Mouse (Mus musculus) liver, postnatal 0 days (tissue): ENCODE data around the gene Zbtb20. TPM values are rescaled to one million over a fixed set of nuclear protein-coding genes. Genes with fewer than 3 reads are reported as not detected.

Source experiments
- ATAC-seq: fragments of 200-750 bp; cut with Nextera tagmentation; 2 replicates; pipeline ENCODE4 v1.8.0; 2017; ENCODE audit warnings: mild to moderate bottlenecking, moderate library complexity
- DNase-seq: peaks from one replicate; pipeline ENCODE4 v3.0.0-alpha.2; 2016
- H3K27ac ChIP-seq: fragments of 300-500 bp; sonication (generic); 2 replicates; pipeline ENCODE4 v1.5.1; 2014; ENCODE audit warnings: antibody characterized with exemption, moderate library complexity, mild to moderate bottlenecking, low read depth
- H3K27me3 ChIP-seq: fragments of 300-500 bp; sonication (generic); 2 replicates; pipeline ENCODE4 v1.6.1; 2014; ENCODE audit warnings: low read length, control low read depth, mixed read lengths; ENCODE audit not compliant: insufficient read depth
- H3K36me3 ChIP-seq: fragments of 300-500 bp; sonication (generic); replicated peaks from 2 replicates; pipeline ENCODE4 v1.6.1; 2014; ENCODE audit warnings: mild to moderate bottlenecking, control low read depth, low read length, moderate library complexity, mixed read lengths; ENCODE audit not compliant: insufficient read depth
- H3K4me1 ChIP-seq: fragments of 300-500 bp; sonication (generic); 2 replicates; pipeline ENCODE4 v1.6.1; 2014; ENCODE audit warnings: antibody characterized with exemption, mild to moderate bottlenecking, control low read depth; ENCODE audit not compliant: insufficient read depth
- H3K4me2 ChIP-seq: fragments of 300-500 bp; sonication (generic); 2 replicates; pipeline ENCODE4 v1.6.1; 2014; ENCODE audit warnings: low read depth, mild to moderate bottlenecking, low read length, moderate library complexity, mixed read lengths
- H3K4me3 ChIP-seq: fragments of 300-500 bp; sonication (generic); 2 replicates; pipeline ENCODE4 v1.5.1; 2014; ENCODE audit warnings: low read depth, low read length
- H3K9ac ChIP-seq: fragments of 300-500 bp; sonication (generic); replicated peaks from 2 replicates; pipeline ENCODE4 v1.6.1; 2014; ENCODE audit warnings: mild to moderate bottlenecking, moderate library complexity
- H3K9me3 ChIP-seq: fragments of 300-500 bp; sonication (generic); 2 replicates; pipeline ENCODE4 v1.6.1; 2016; ENCODE audit warnings: mild to moderate bottlenecking, control low read depth, low read length, mixed read lengths
- CTCF ChIP-seq: sonication (generic); IDR thresholded peaks from 2 replicates; pipeline ENCODE4 v1.5.1; 2016; ENCODE audit warnings: antibody characterized with exemption, low read depth
- EP300 ChIP-seq: IDR thresholded peaks from 2 replicates; pipeline ENCODE4 v1.6.1; 2016; ENCODE audit warnings: antibody characterized with exemption, low read depth, mild to moderate bottlenecking
- WGBS: fragments of 180-500 bp; shearing (Covaris S2); extraction: QIAGEN DNeasy Blood & Tissue Kit; methylation state at CpG from one replicate; pipeline ENCODE4 v1.1.7; 2014; ENCODE audit not compliant: insufficient replicate concordance; 5-methylcytosine and 5-hydroxymethylcytosine counted together
- polyA plus RNA-seq: library from polyadenylated mRNA; unstranded; fragments of >200 nt; fragmentation: Nextera tagmentation; extraction: Ambion mirVana; gene quantifications from 2 replicates; pipeline ENCODE4 v1.2.1, GENCODE M21; 2015

Gene Zbtb20
- polyA plus RNA-seq, 1 experiment from 2014 or later: 9.2 TPM

DNA sequence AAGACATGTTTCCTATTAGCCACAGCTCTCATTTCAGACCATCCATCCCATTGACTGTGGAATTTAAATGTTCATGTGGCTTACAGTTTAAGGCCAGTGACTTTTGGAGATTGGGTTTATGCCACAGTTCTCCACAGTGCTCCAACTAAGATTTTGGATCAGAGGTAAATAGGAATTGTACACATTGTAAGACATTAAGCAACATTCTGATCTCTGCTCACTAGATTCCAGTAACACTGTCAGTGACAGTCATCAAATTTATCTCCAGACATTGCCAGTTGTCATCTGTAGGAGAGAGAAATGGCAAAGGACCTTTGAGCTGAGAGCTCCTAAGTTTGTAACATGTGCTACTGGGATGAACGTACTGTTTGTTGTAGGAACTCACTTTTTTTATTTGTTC is 452.5 kb downstream of the Zbtb20 start:
- TF ChIP-seq EP300 (no peak), CTCF (no peak)

DNA sequence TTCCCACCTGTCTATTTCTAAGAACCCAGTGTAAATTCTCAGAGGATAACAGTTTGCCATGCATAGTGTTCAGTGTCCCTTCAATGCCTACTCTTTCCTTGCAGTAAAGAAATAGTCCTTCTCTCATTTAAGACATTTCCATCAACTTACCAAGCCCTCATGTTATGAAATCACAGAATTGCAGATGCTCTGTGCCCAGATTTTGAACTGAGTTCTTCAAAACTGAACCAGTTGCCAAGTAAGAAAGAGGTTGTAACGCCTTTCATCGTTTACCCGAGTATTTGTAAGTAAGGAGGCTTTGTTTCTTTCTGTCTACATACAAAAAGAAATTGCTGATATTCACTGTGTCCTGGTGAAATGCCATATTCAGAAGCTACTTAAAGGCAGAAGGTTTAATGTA is 454.5 kb downstream of the Zbtb20 start:
- no peaks in the 10 kb centered on the region for H3K36me3 ChIP-seq
- H3K9ac ChIP-seq: no peak overlapping the region
- H3K4me2 ChIP-seq: no peak overlapping the region
- H3K27me3 ChIP-seq: no peaks in the 10 kb centered on the region
- no peak for DNase-seq
- H3K9me3 ChIP-seq: no peaks in the 10 kb centered on the region
- TF ChIP-seq EP300 (no peak), CTCF (no peak)
- H3K4me3 ChIP-seq: no peak overlapping the region
- ATAC-seq: no peak
- WGBS: 82% methylated on average over 3 of the region's 3 CpGs
- H3K4me1 ChIP-seq: peaks cover 2% of the 10 kb centered on the region; the same call in 1 of the 2 replicates
- H3K27ac ChIP-seq: no peak overlapping the region

More for the DNA sequence above, 452.5 kb downstream of the Zbtb20 start:
- no peaks in the 10 kb centered on the region for H3K4me1 ChIP-seq
- no peak for ATAC-seq
- H3K9me3 ChIP-seq: no peaks in the 10 kb centered on the region
- H3K4me2 ChIP-seq: no peak overlapping the region
- no peak overlapping the region for H3K4me3 ChIP-seq
- no peak for DNase-seq
- H3K27me3 ChIP-seq: no peaks in the 10 kb centered on the region
- no peak overlapping the region for H3K9ac ChIP-seq
- 74% methylated on average over 1 of the region's 1 CpGs for WGBS
- no peak overlapping the region for H3K27ac ChIP-seq
- H3K36me3 ChIP-seq: no peaks in the 10 kb centered on the region

DNA sequence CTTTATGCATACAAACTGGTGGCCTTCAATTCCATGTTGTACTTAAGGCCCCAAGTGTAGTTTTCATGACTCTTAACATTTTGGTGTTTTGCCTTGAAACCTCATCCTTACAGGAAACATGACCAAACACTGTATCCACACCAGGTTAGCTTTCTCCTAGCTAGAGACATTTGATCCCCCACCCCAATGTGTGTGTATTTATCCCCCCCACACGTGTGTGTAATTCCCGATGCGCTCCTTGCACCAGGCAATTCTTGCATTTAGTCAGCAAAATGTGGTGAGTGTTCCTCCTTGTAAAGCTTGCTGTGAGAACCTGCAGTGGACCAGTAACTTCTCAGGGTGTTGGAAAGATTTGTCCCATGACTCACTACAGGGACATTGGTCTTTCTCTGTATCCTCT is 455.8 kb downstream of the Zbtb20 start:
- no peak overlapping the region for H3K9ac ChIP-seq
- no peak for DNase-seq
- peaks cover 3% of the 10 kb centered on the region; the same call in 1 of the 2 replicates for H3K4me1 ChIP-seq
- no peaks in the 10 kb centered on the region for H3K27me3 ChIP-seq
- no peak overlapping the region for H3K4me2 ChIP-seq
- H3K27ac ChIP-seq: no peak overlapping the region
- TF ChIP-seq EP300 (no peak), CTCF (no peak)
- no peaks in the 10 kb centered on the region for H3K9me3 ChIP-seq
- 78% methylated on average over 3 of the region's 3 CpGs for WGBS
- no peak overlapping the region for H3K4me3 ChIP-seq
- ATAC-seq: no peak
- no peaks in the 10 kb centered on the region for H3K36me3 ChIP-seq

DNA sequence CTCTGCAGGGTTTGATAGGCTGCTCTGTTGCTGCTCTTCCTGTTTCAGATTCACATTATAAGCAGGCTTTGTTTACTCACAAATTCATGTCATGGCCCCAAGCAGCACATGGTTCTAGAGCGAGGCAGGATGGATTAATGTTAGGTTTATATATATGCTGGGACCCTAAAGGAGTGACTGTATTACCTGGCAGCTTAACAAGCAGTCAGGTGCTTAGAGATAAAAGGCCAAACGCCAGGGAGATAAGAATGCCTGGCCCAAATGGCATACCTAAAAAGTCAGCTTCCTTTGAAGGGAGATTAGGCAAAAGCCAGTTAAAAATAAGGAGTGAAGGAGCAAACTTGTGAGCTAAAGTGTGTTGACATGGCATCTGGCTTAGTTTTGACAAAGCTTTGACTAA is 457.1 kb downstream of the Zbtb20 start:
- WGBS: 59% methylated on average over 2 of the region's 2 CpGs
- H3K36me3 ChIP-seq: no peaks in the 10 kb centered on the region
- H3K4me3 ChIP-seq: no peak overlapping the region
- no peak for DNase-seq
- H3K27me3 ChIP-seq: no peaks in the 10 kb centered on the region
- no peaks in the 10 kb centered on the region for H3K9me3 ChIP-seq
- peaks cover 3% of the 10 kb centered on the region; the same call in 1 of the 2 replicates for H3K4me1 ChIP-seq
- no peak overlapping the region for H3K27ac ChIP-seq
- no peak for ATAC-seq
- H3K9ac ChIP-seq: no peak overlapping the region
- H3K4me2 ChIP-seq: no peak overlapping the region
- TF ChIP-seq CTCF: no peak
- TF ChIP-seq EP300: no peak

DNA sequence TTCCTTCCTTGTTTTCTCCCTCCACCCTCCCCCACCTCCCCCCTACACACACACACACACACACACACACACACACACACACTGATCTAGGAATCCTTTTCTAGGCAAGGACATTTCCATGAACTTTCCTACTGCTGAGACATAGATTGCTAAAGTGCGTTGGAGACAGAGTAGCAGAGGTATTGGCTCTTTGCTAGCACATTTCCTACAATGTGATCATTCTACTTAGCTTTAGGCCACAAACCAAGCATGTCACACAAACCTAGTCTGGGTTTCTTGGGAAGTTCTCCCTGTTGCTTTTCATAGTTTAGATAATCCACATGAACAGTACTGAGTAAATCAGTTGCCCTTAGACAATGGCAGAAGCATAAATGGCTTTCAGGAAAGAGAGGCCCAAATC is 457.6 kb downstream of the Zbtb20 start:
- H3K27ac ChIP-seq: no peak overlapping the region
- ATAC-seq: no peak
- no peaks in the 10 kb centered on the region for H3K27me3 ChIP-seq
- H3K4me2 ChIP-seq: no peak overlapping the region
- no peak overlapping the region for H3K4me3 ChIP-seq
- no peak for TF ChIP-seq CTCF
- TF ChIP-seq EP300: no peak
- no peak overlapping the region for H3K9ac ChIP-seq
- WGBS: 65% methylated on average over 1 of the region's 1 CpGs
- DNase-seq: no peak
- peaks cover 3% of the 10 kb centered on the region; the same call in 1 of the 2 replicates for H3K4me1 ChIP-seq
- H3K36me3 ChIP-seq: no peaks in the 10 kb centered on the region
- no peaks in the 10 kb centered on the region for H3K9me3 ChIP-seq

DNA sequence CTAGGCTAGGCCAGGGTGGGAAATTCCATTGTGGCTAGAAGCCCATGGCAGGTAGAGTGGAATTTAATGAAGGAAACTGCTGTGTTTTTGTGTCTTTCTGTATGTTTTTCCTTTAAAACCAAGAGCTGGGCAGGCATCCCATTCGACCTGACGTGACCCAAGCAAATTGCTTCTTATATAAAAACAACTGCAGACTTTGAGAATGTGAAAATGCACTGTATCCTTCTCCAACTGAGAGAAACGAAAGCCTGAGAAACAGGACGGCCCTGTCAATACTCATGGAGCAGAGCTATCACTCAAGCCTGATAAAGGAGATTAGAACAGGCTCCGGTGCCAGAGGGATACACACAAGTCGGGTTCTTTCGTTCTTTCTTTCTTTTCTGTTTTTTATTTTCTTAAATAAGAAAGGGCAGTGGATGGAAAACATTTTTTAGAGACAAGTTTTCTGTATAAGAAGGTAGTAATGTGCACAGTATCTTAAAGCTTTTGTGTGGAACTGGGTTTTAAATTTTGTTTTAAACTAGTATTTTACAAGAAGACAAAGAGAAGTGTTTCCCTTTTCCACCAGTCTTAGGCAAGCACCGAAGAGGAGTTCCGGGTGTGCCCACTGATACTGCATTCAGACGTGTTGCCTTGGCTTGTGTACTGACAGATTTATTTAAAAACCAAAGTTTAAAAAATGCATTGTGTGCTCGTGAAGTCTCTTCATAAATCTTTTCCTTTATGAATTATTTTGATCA is 458.9 kb downstream of the Zbtb20 start:
- H3K4me1 ChIP-seq: peaks cover 3% of the 10 kb centered on the region; the same call in 1 of the 2 replicates
- no peak for DNase-seq
- H3K4me3 ChIP-seq: no peak overlapping the region
- no peaks in the 10 kb centered on the region for H3K27me3 ChIP-seq
- H3K9me3 ChIP-seq: no peaks in the 10 kb centered on the region
- ATAC-seq: no peak
- H3K27ac ChIP-seq: 0 out of 2 replicates have a peak overlapping the region, but pooled peaks have one; percentile 48
- H3K4me2 ChIP-seq: no peak overlapping the region
- TF ChIP-seq CTCF (no peak), EP300 (no peak)
- WGBS: 43% methylated on average over 11 of the region's 11 CpGs
- no peaks in the 10 kb centered on the region for H3K36me3 ChIP-seq
- no peak overlapping the region for H3K9ac ChIP-seq
